Mouse (Mus musculus) hindbrain, postnatal 0 days (tissue): ENCODE data around the gene Fbxo21. TPM values are rescaled to one million over a fixed set of nuclear protein-coding genes. Genes with fewer than 3 reads are reported as not detected.

Experiments used
- ATAC-seq: fragments of 200-750 bp; cut with Nextera tagmentation; 2 replicates; pipeline ENCODE4 v1.8.0; 2017; ENCODE audit warnings: mild to moderate bottlenecking, moderate TSS enrichment, moderate library complexity
- DNase-seq: peaks from one replicate; pipeline ENCODE4 v3.0.0-alpha.2; 2015; ENCODE audit warnings: low spot score
- H3K27ac ChIP-seq: fragments of 300-500 bp; sonication (generic); 2 replicates; pipeline ENCODE4 v1.5.1; 2014; ENCODE audit warnings: mild to moderate bottlenecking
- H3K27me3 ChIP-seq: fragments of 300-500 bp; sonication (generic); 2 replicates; pipeline ENCODE4 v1.6.1; 2014; ENCODE audit warnings: low read length, mixed read lengths; ENCODE audit not compliant: insufficient read depth
- H3K36me3 ChIP-seq: fragments of 300-500 bp; sonication (generic); 2 replicates; pipeline ENCODE4 v1.6.1; 2014; ENCODE audit warnings: low read length, mixed read lengths; ENCODE audit not compliant: insufficient read depth
- H3K4me1 ChIP-seq: fragments of 300-500 bp; sonication (generic); 2 replicates; pipeline ENCODE4 v1.6.1; 2014; ENCODE audit warnings: antibody characterized with exemption, low read length, mixed read lengths; ENCODE audit not compliant: insufficient read depth
- H3K4me2 ChIP-seq: fragments of 300-500 bp; sonication (generic); 2 replicates; pipeline ENCODE4 v1.6.1; 2014; ENCODE audit warnings: low read depth, mild to moderate bottlenecking, low read length, moderate library complexity, mixed read lengths
- H3K4me3 ChIP-seq: fragments of 300-500 bp; sonication (generic); 2 replicates; pipeline ENCODE4 v1.5.1; 2014; ENCODE audit warnings: low read length
- H3K9ac ChIP-seq: fragments of 300-500 bp; sonication (generic); replicated peaks from 2 replicates; pipeline ENCODE4 v1.6.1; 2014; ENCODE audit warnings: mild to moderate bottlenecking, low read length, moderate library complexity, mixed read lengths
- H3K9me3 ChIP-seq: fragments of 300-500 bp; sonication (generic); 2 replicates; pipeline ENCODE4 v1.6.1; 2016; ENCODE audit warnings: low read length, mixed read lengths
- CTCF ChIP-seq: IDR thresholded peaks from 2 replicates; pipeline ENCODE4 v1.5.1; 2016; ENCODE audit warnings: antibody characterized with exemption, control low read depth, low read depth
- WGBS: fragments of 180-500 bp; shearing (Covaris S2); extraction: QIAGEN DNeasy Blood & Tissue Kit; methylation state at CpG from one replicate; pipeline ENCODE4 v1.1.7; 2014; 5-methylcytosine and 5-hydroxymethylcytosine counted together
- polyA plus RNA-seq: library from polyadenylated mRNA; unstranded; fragments of >200 nt; fragmentation: Nextera tagmentation; extraction: Ambion mirVana; gene quantifications from 2 replicates; pipeline ENCODE4 v1.2.1, GENCODE M21; 2015
- total RNA-seq: library from RNA; depleted of rRNA; stranded (reverse); fragments of >200 nt; gene quantifications from 2 replicates; pipeline ENCODE4 v1.2.3, GENCODE M21; 2014

The Fbxo21 gene
- total and polyA plus RNA-seq, 2 experiments from 2014 or later = 134 to 198 TPM

DNA sequence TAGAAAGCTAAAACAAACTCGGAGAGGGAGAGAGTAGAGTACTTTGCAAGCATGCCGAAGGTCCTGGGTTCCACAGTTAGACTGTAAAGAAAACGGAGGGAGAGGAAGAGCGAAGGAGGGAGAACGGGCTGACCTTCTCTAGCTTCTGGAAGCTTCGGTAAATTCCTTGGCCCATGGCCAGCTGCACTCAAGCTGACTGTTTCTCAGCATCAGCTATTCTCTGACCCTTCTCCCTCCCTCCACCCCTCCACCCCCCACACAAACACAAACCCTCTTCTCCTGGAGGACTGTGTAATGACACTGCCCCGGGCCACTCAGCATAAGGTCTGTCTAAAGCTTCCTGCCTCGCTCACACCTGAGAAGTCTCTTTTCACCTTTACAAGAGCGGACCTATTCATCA lies 11.8 kb upstream of the Fbxo21 start:
- ATAC-seq (no peak), DNase-seq (peak; percentile 28)
- H3K4me3 ChIP-seq = no peak overlapping the region
- TF ChIP-seq CTCF = no peak
- no peak overlapping the region for H3K9ac ChIP-seq
- H3K27ac ChIP-seq = no peak overlapping the region
- 45% methylated on average over 9 of the region's 9 CpGs for WGBS
- no peaks in the 10 kb centered on the region for H3K9me3 ChIP-seq
- no peaks in the 10 kb centered on the region for H3K27me3 ChIP-seq
- no peak overlapping the region for H3K4me2 ChIP-seq
- no peaks in the 10 kb centered on the region for H3K36me3 ChIP-seq
- no peaks in the 10 kb centered on the region for H3K4me1 ChIP-seq

GRCm38 (mm10) chr5:117966956-117967355 lies 9.6 kb upstream of the Fbxo21 start:
- H3K36me3 ChIP-seq = no peaks in the 10 kb centered on the region
- H3K4me1 ChIP-seq = no peaks in the 10 kb centered on the region
- no peaks in the 10 kb centered on the region for H3K9me3 ChIP-seq
- ATAC-seq = no peak
- no peak overlapping the region for H3K4me3 ChIP-seq
- no peak for TF ChIP-seq CTCF
- no peak for DNase-seq
- WGBS = 61% methylated on average over 9 of the region's 9 CpGs
- H3K27me3 ChIP-seq = no peaks in the 10 kb centered on the region
- H3K4me2 ChIP-seq = no peak overlapping the region
- H3K9ac ChIP-seq = no peak overlapping the region
- no peak overlapping the region for H3K27ac ChIP-seq

- DNase-seq (no peak), ATAC-seq (no peak)
- Histone ChIP-seq H3K27me3 (no peaks in the 10 kb centered on the region), H3K9ac (no peak overlapping the region), H3K9me3 (no peaks in the 10 kb centered on the region), H3K36me3 (no peaks in the 10 kb centered on the region), H3K4me3 (no peak overlapping the region), H3K4me2 (no peak overlapping the region), H3K4me1 (no peaks in the 10 kb centered on the region), H3K27ac (no peak overlapping the region)
- TF ChIP-seq CTCF = no peak
- 57% methylated on average over 4 of the region's 4 CpGs for WGBS
These were observed 8.9 kb upstream of the Fbxo21 start for GRCm38 (mm10) chr5:117967659-117968069.

DNA sequence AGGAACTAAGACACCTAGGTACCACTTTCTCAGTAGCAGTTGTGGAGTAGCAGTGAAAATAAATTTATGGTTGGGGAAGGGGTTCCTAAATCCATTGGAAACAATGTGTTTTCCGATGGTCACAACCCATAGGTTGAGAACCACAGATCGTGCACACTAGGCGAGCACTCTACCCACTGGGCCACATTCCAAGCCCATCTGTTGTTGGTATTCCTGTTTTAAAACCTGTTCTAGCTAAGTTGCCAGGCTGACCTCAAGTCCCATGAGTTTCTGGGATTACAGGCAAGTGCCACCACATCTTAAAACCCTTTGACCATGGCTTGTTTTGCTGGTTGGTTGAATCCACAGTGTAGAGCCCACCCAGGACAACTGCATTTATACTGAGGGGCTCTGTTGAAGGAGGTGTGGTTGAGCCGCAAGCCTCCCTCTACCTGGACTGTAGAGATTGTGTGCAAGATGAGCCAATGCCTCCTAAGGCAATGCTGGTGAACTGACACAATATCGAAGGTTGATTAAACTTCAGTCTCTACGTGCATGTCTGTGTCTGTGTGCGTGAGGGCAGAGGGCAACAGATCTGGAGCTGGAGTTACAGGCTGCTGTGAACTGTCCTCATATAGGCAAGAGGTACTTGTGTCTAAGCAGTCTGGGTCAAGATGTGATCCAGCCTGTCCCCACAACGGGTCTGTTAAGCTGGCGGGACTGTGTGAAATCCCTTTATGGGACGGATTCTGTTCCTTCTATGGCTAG lies 6.7 kb upstream of the Fbxo21 start:
- H3K4me3 ChIP-seq = no peak overlapping the region
- 87% methylated on average over 10 of the region's 10 CpGs for WGBS
- H3K27ac ChIP-seq = no peak overlapping the region
- no peak for DNase-seq
- H3K4me2 ChIP-seq = no peak overlapping the region
- TF ChIP-seq CTCF = no peak
- no peaks in the 10 kb centered on the region for H3K27me3 ChIP-seq
- no peaks in the 10 kb centered on the region for H3K9me3 ChIP-seq
- no peaks in the 10 kb centered on the region for H3K4me1 ChIP-seq
- H3K9ac ChIP-seq = no peak overlapping the region
- no peaks in the 10 kb centered on the region for H3K36me3 ChIP-seq
- no peak for ATAC-seq

GRCm38 (mm10) chr5:117976263-117976656 lies 270 bp upstream of the Fbxo21 start:
- no peak for TF ChIP-seq CTCF
- Histone ChIP-seq H3K27me3 (no peaks in the 10 kb centered on the region), H3K9me3 (no peaks in the 10 kb centered on the region), H3K4me1 (0 out of 2 replicates have a peak, but pooled peaks cover 5% of the 10 kb centered on the region), H3K4me3 (peak overlapping the region; percentile 94), H3K4me2 (peak overlapping the region; percentile 72), H3K27ac (peak overlapping the region; percentile 93; the same call in 1 of the 2 replicates), H3K36me3 (peaks cover 7% of the 10 kb centered on the region; the same call in 1 of the 2 replicates), H3K9ac (peak overlapping the region; percentile 99)
- WGBS = 27% methylated on average over 19 of the region's 19 CpGs
- ATAC-seq (peak; percentile 10), DNase-seq (no peak)

GRCm38 (mm10) chr5:117977501-117978158 lies 1.1 kb downstream of the Fbxo21 start:
- H3K4me1 ChIP-seq = 0 out of 2 replicates have a peak, but pooled peaks cover 5% of the 10 kb centered on the region
- peaks cover 8% of the 10 kb centered on the region; the same call in 1 of the 2 replicates for H3K36me3 ChIP-seq
- H3K27me3 ChIP-seq = no peaks in the 10 kb centered on the region
- H3K27ac ChIP-seq = peak overlapping the region; percentile 93
- no peaks in the 10 kb centered on the region for H3K9me3 ChIP-seq
- H3K4me3 ChIP-seq = peak overlapping the region; percentile 94
- 4% methylated on average over 30 of the region's 30 CpGs for WGBS
- H3K4me2 ChIP-seq = peak overlapping the region; percentile 72
- no peak for TF ChIP-seq CTCF
- DNase-seq = peak; percentile 75
- ATAC-seq = peak; percentile 50
- peak overlapping the region; percentile 99 for H3K9ac ChIP-seq
